Mouse (Mus musculus): ENCODE measurements around the gene Lad1. TPM values are rescaled to one million over a fixed set of nuclear protein-coding genes. Genes with fewer than 3 reads are reported as not detected.

Gene Lad1
- polyA plus RNA-seq, 1 experiment from 2014 or later = 4.8 TPM

DNA sequence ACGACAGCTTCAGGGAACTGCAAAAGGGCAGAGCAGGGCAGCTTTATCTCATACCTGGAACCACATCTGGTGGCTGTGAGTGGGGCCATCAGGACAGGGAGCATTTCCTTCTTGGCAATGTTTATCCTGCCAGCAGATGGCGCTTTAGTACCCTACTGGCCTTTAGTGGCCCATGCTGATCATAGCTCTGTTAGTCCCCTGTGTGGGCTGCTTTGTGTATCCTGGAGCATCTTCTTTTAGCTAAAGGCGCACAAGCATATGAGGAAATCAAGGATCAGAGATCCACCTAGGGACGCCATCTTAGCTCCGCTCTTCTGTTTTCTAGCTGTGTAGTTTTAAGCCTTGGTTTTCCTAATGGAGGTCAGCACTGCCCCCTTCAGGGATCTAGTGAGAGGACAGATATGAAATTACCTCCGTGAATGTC, 28.8 kb downstream of the Lad1 start:
- H3K9ac ChIP-seq (ENCODE audit: low read length) = no peak overlapping the region; the same call in 1 of the 2 replicates
- H3K9me3 ChIP-seq (ENCODE audit: control insufficient read depth, low read length) = no peaks in the 10 kb centered on the region
- no peaks in the 10 kb centered on the region for H3K27me3 ChIP-seq (ENCODE audit: control insufficient read depth, insufficient read depth, low read length)
- H3K4me2 ChIP-seq (ENCODE audit: low read length) = no peak overlapping the region
- H3K36me3 ChIP-seq (ENCODE audit: control insufficient read depth, insufficient read depth, low read length) = peaks cover 100% of the 10 kb centered on the region
- H3K4me3 ChIP-seq (ENCODE audit: control insufficient read depth in 1 of 2, insufficient read depth in 1 of 2, low read depth in 1 of 2, low read length in 2 of 2) = no peak overlapping the region
- peaks cover 58 to 90% of the 10 kb centered on the region in 2 experiments for H3K4me1 ChIP-seq (ENCODE audit: control insufficient read depth in 2 of 2, insufficient read depth in 2 of 2, low read length in 2 of 2)
- peak overlapping the region in 1 of 2 experiments; percentile 56; a peak in 2 of 4 replicates for H3K27ac ChIP-seq (replicated peaks in 1 of 2; ENCODE audit: control insufficient read depth in 1 of 2, insufficient read depth in 1 of 2, low read depth in 2 of 2, low read length in 2 of 2)
- 35% methylated on average over 6 of the region's 6 CpGs for WGBS
- ATAC-seq (ENCODE audit: insufficient number of reproducible peaks, insufficient read depth, low FRiP score, low read depth) = no peak

DNA sequence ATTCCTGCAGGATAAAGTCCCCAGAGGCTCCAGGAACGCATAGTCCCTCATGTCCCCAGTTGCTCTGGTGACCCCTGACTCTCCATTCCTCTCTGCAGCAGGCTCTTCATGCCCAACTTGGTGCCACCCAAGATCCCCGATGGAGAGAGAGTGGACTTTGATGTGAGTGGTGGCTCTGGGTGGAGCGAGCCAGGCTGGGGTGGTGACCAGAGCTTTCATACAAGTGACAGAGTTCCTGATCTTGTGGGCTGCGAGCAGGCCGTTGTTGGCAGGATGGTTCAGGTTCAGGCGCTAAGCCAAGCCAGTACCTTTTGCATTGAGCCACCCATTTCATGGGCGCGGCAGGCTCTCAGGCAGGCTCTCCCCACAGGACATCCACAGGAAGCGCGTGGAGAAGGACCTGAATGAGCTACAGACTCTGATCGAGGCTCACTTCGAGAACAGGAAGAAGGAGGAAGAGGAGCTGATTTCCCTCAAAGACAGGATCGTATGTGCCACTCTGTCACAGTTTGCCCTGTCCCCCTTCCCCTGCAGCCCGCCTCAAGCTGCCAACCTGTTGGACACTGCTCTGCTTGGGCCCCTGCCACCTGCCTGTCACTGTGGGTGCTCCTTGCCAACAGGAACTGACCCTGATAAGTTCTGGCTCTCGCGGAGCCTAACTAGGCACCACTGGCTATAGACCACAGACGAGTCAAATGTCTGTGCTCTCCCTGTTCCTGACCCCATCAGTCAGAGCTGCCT, 29.4 kb downstream of the Lad1 start:
- Histone ChIP-seq H3K4me2 (ENCODE audit: low read length) (no peak overlapping the region), H3K4me3 (ENCODE audit: control insufficient read depth in 1 of 2, insufficient read depth in 1 of 2, low read depth in 1 of 2, low read length in 2 of 2) (no peak overlapping the region), H3K36me3 (ENCODE audit: control insufficient read depth, insufficient read depth, low read length) (peaks cover 100% of the 10 kb centered on the region), H3K27ac (replicated peaks in 1 of 2; ENCODE audit: control insufficient read depth in 1 of 2, insufficient read depth in 1 of 2, low read depth in 2 of 2, low read length in 2 of 2) (peak overlapping the region in 1 of 2 experiments; percentile 56; a peak in 2 of 4 replicates), H3K9me3 (ENCODE audit: control insufficient read depth, low read length) (no peaks in the 10 kb centered on the region), H3K9ac (ENCODE audit: low read length) (peak overlapping the region; percentile 39; the same call in 1 of the 2 replicates), H3K4me1 (ENCODE audit: control insufficient read depth in 2 of 2, insufficient read depth in 2 of 2, low read length in 2 of 2) (peaks cover 58 to 89% of the 10 kb centered on the region in 2 experiments), H3K27me3 (ENCODE audit: control insufficient read depth, insufficient read depth, low read length) (no peaks in the 10 kb centered on the region)
- no peak for ATAC-seq (ENCODE audit: insufficient number of reproducible peaks, insufficient read depth, low FRiP score, low read depth)
- WGBS = 60% methylated on average over 17 of the region's 17 CpGs

DNA sequence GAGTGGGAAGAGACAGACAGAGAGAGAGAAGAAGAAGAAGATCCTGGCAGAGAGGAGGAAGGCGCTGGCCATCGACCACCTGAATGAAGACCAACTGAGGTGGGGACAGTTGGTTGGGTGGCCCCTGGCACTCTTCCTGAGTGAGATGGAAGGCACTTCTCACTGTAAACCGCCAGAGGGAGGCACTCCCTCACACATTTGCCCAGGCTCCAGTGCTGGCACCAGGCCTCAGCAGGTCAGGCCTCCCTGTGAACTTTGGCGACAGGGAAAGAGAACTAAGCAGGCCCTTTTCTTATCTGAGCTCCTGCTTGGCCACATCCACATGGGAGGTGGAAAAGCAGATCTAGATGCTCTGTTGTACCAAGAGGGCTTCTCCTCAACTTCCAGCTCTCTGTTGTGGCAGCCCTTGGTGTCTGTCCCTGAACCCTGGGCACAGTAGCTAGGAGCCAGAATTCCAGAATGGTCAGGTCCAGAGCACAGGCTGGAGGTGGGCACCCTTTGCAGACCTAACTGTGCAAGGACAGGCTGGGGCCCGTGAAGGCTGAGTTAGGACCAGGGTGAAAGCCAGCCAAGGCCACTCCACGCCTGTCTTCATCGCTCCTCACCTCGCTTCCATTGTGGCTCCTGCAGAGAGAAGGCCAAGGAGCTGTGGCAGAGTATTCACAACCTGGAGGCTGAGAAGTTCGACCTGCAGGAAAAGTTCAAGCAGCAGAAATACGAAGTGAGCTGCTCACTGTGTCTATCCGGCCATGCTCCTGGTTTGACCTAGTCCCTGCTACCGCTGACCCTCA, 32.5 kb downstream of the Lad1 start:
- no peak overlapping the region for H3K4me2 ChIP-seq (ENCODE audit: low read length)
- H3K9me3 ChIP-seq (ENCODE audit: control insufficient read depth, low read length) = no peaks in the 10 kb centered on the region
- no peaks in the 10 kb centered on the region for H3K27me3 ChIP-seq (ENCODE audit: control insufficient read depth, insufficient read depth, low read length)
- H3K27ac ChIP-seq (replicated peaks in 1 of 2; ENCODE audit: control insufficient read depth in 1 of 2, insufficient read depth in 1 of 2, low read depth in 2 of 2, low read length in 2 of 2) = peak overlapping the region in 1 of 2 experiments; percentile 16; a peak in 1 of 4 replicates
- 60% methylated on average over 12 of the region's 12 CpGs for WGBS
- H3K36me3 ChIP-seq (ENCODE audit: control insufficient read depth, insufficient read depth, low read length) = peaks cover 78% of the 10 kb centered on the region
- peaks cover 32 to 61% of the 10 kb centered on the region in 2 experiments for H3K4me1 ChIP-seq (ENCODE audit: control insufficient read depth in 2 of 2, insufficient read depth in 2 of 2, low read length in 2 of 2)
- no peak overlapping the region for H3K4me3 ChIP-seq (ENCODE audit: control insufficient read depth in 1 of 2, insufficient read depth in 1 of 2, low read depth in 1 of 2, low read length in 2 of 2)
- peak overlapping the region; percentile 41; the same call in 1 of the 2 replicates for H3K9ac ChIP-seq (ENCODE audit: low read length)
- ATAC-seq (ENCODE audit: insufficient number of reproducible peaks, insufficient read depth, low FRiP score, low read depth) = no peak

DNA sequence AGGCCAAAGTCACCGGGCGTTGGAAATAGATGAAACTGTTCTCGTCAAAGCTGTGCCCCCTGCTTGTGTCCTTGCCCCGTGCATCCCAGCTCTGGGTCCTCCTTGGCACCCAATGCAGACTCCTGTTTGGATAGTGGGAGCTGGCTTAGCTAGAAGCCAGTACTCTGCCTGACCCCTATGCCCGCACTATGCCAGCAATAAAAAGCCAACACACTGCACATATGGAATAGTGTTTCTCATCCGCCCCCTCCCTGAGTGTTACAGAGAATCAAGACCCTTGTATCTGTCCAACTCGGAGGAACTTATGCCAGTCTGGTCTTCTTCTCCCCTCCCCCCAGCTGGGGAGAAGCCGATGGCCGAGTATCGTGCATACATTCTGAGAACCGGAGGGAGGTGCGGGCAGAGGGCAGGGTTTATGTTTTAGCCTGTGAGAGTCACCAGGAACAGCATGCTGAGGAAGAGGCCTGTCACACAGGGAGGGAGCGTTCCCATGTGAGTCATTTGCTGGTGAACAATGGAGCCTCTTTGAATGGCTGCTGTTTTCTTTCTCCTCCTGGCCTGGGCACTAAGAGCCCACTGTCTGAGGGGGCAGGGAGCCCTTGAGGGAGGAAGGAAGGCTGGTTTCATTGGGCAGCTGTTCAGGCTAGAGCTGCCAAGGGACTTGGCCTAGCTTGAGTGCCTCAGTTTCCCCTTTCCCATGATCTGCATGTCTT, 33.8 kb downstream of the Lad1 start:
- no peak for ATAC-seq (ENCODE audit: insufficient number of reproducible peaks, insufficient read depth, low FRiP score, low read depth)
- Histone ChIP-seq H3K4me3 (ENCODE audit: control insufficient read depth in 1 of 2, insufficient read depth in 1 of 2, low read depth in 1 of 2, low read length in 2 of 2) (no peak overlapping the region), H3K9me3 (ENCODE audit: control insufficient read depth, low read length) (no peaks in the 10 kb centered on the region), H3K27me3 (ENCODE audit: control insufficient read depth, insufficient read depth, low read length) (no peaks in the 10 kb centered on the region), H3K9ac (ENCODE audit: low read length) (peak overlapping the region; percentile 41; the same call in 1 of the 2 replicates), H3K4me1 (ENCODE audit: control insufficient read depth in 2 of 2, insufficient read depth in 2 of 2, low read length in 2 of 2) (peaks cover 29 to 49% of the 10 kb centered on the region in 2 experiments), H3K36me3 (ENCODE audit: control insufficient read depth, insufficient read depth, low read length) (peaks cover 65% of the 10 kb centered on the region), H3K27ac (replicated peaks in 1 of 2; ENCODE audit: control insufficient read depth in 1 of 2, insufficient read depth in 1 of 2, low read depth in 2 of 2, low read length in 2 of 2) (peak overlapping the region; percentile 15 to 58), H3K4me2 (ENCODE audit: low read length) (no peak overlapping the region)
- 64% methylated on average over 13 of the region's 13 CpGs for WGBS

DNA sequence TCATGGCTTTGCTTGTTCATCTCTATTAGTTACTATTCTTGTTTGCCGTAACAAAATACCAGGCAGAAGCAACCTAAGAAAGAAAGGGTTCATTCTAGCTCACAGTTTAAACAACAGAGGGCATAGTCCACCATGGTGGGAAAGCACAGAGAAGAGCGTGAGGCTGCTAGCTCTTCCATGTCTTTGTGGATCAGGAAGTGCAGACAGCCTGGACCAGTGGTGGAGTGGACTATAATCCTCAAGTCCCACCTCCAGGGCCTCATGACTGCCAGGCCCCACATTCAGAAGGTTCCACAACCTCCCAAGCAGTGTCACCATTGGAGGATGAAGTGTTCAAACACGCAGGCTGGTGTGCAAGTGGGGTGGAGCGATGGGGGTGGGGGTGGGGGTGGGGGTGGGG, 34.8 kb downstream of the Lad1 start:
- no peak overlapping the region for H3K4me2 ChIP-seq (ENCODE audit: low read length)
- H3K27me3 ChIP-seq (ENCODE audit: control insufficient read depth, insufficient read depth, low read length) = no peaks in the 10 kb centered on the region
- H3K4me1 ChIP-seq (ENCODE audit: control insufficient read depth in 2 of 2, insufficient read depth in 2 of 2, low read length in 2 of 2) = peaks cover 21 to 40% of the 10 kb centered on the region in 2 experiments
- peak overlapping the region; percentile 4 to 58; a peak in 2 of 4 replicates for H3K27ac ChIP-seq (replicated peaks in 1 of 2; ENCODE audit: control insufficient read depth in 1 of 2, insufficient read depth in 1 of 2, low read depth in 2 of 2, low read length in 2 of 2)
- no peak overlapping the region for H3K9ac ChIP-seq (ENCODE audit: low read length)
- peaks cover 55% of the 10 kb centered on the region for H3K36me3 ChIP-seq (ENCODE audit: control insufficient read depth, insufficient read depth, low read length)
- no peak for ATAC-seq (ENCODE audit: insufficient number of reproducible peaks, insufficient read depth, low FRiP score, low read depth)
- WGBS = 78% methylated on average over 4 of the region's 4 CpGs
- no peak overlapping the region for H3K4me3 ChIP-seq (ENCODE audit: control insufficient read depth in 1 of 2, insufficient read depth in 1 of 2, low read depth in 1 of 2, low read length in 2 of 2)
- no peaks in the 10 kb centered on the region for H3K9me3 ChIP-seq (ENCODE audit: control insufficient read depth, low read length)

DNA sequence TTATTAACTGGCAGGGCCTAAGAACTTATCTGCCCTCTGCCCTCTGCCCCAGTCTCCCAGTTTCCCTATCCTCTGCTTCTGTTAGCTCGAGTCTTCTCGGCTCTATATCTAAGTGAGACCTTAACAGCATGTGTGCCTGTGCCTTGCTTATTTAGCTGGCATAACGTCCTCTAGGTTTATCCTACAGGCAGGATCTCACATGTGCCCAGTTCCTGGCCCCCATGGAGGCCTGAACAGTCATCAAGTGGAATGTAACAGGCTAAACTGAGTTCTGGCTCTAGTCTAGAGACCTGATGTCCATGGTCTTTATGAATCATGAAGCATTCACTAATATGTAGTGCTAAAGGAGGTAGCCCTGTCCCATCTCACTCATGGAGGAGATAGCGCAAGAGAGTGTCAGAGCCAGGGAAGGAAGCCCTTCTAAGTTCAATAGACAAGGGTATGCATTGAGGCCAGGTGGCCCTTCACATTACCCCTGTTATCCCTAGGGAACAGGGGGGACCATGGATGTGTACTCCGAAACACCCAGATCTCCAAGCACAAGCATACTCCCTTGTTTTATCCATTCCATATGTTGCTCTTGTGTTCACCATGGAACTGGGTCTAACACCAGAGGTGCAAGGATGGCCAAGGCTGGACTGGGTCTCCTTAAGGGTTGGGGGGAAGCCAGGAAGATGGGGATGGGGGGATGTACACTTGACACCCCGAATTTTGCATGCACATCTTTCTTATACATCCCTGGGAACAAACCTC, 36.4 kb downstream of the Lad1 start:
- H3K4me3 ChIP-seq (ENCODE audit: control insufficient read depth in 1 of 2, insufficient read depth in 1 of 2, low read depth in 1 of 2, low read length in 2 of 2) = no peak overlapping the region
- 69% methylated on average over 6 of the region's 6 CpGs for WGBS
- H3K9me3 ChIP-seq (ENCODE audit: control insufficient read depth, low read length) = no peaks in the 10 kb centered on the region
- peaks cover 39% of the 10 kb centered on the region for H3K36me3 ChIP-seq (ENCODE audit: control insufficient read depth, insufficient read depth, low read length)
- peaks cover 17 to 27% of the 10 kb centered on the region in 2 experiments; a peak in 3 of 4 replicates for H3K4me1 ChIP-seq (ENCODE audit: control insufficient read depth in 2 of 2, insufficient read depth in 2 of 2, low read length in 2 of 2)
- H3K27me3 ChIP-seq (ENCODE audit: control insufficient read depth, insufficient read depth, low read length) = no peaks in the 10 kb centered on the region
- no peak for ATAC-seq (ENCODE audit: insufficient number of reproducible peaks, insufficient read depth, low FRiP score, low read depth)
- H3K4me2 ChIP-seq (ENCODE audit: low read length) = no peak overlapping the region
- no peak overlapping the region for H3K9ac ChIP-seq (ENCODE audit: low read length)
- peak overlapping the region in 1 of 2 experiments; percentile 42; a peak in 1 of 4 replicates for H3K27ac ChIP-seq (replicated peaks in 1 of 2; ENCODE audit: control insufficient read depth in 1 of 2, insufficient read depth in 1 of 2, low read depth in 2 of 2, low read length in 2 of 2)

All from heart, embryonic 14.5 days (tissue).